Comparison of ENCODE assay signal across 10 mouse cellular contexts in the genomic region with DNA sequence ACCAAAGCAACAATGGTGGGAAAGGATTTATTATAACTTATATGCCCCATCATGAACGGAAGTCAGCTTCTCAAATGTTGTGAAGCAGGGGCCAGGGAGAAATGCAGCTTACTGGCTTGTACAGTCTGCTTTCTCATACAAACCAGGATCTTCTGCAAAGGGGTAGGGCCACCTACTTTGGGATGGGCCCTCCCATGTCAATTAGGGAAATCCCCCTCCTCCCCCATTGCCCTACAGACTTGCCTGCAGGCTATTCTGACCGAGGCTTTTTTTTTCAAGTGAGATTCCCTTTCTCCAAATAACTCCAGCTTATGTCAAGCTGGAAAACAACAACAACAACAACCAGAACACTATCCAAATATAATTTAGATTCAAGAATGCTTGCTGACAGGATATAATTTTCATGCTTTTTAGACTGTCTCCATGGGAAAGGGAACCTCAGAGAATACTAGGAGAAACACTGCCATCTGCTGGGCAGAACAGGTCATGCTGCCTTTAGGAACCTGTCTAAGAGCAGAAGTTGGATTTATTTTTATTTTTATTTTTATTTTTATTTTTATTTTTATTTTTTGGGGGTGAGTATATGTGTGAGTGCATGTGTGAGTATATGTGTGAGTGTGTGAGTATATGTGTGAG. TPM values are rescaled to one million over a fixed set of nuclear protein-coding genes. Genes with fewer than 3 reads are reported as not detected.
A peak's percentile ranks its signal among the peaks of the same experiment; 100 is the strongest.
DNase-seq lines count a peak whose midpoint lies in the region; ATAC-seq and TF ChIP-seq lines count a peak whose summit lies in the region.
"Had no signal": no experiment of that assay in that cellular context is flagged by ENCODE, and none has a peak within 500 bp of the region (broad histone marks: within the 10 kb centered on the region; RNA-seq: fewer than 3 reads in every experiment).

No protein-coding gene starts in this region.

- H3K4me3 ChIP-seq in E14TG2a.4 (replicated peaks; ENCODE audit: low read length): peak overlapping the region; percentile 30; the same call in 1 of the 2 replicates
- no peak overlapping the region for H3K4me3 ChIP-seq in forebrain, embryonic 16.5 days (replicated peaks; ENCODE audit: low read length)
- H3K4me3 ChIP-seq in liver, embryonic 15.5 days (replicated peaks): no peak overlapping the region

- H3K36me3 ChIP-seq in E14TG2a.4 (ENCODE audit: insufficient read depth, low read length): no peaks in the 10 kb centered on the region
- no peaks in the 10 kb centered on the region for H3K36me3 ChIP-seq in forebrain, embryonic 16.5 days (ENCODE audit: control insufficient read depth, insufficient read depth)
- H3K36me3 ChIP-seq in liver, embryonic 15.5 days (replicated peaks): no peaks in the 10 kb centered on the region

- peak; percentile 61 for ATAC-seq in forebrain, embryonic 16.5 days
- ATAC-seq in liver, embryonic 15.5 days (ENCODE audit: insufficient read depth): no peak

- H3K27me3 ChIP-seq in E14TG2a.4 (ENCODE audit: insufficient read depth, low read length): no peaks in the 10 kb centered on the region
- H3K27me3 ChIP-seq in forebrain, embryonic 16.5 days (replicated peaks; ENCODE audit: control insufficient read depth, insufficient read depth, low read length): no peaks in the 10 kb centered on the region
- H3K27me3 ChIP-seq in liver, embryonic 15.5 days: peaks cover 16% of the 10 kb centered on the region

- 42% methylated on average over 2 of the region's 2 CpGs for WGBS in forebrain, embryonic 16.5 days
- WGBS in liver, embryonic 15.5 days (ENCODE audit: insufficient replicate concordance): 46% methylated on average over 2 of the region's 2 CpGs

- H3K4me1 ChIP-seq in E14TG2a.4 (replicated peaks; ENCODE audit: low read depth, low read length): peaks cover 44% of the 10 kb centered on the region
- no peaks in the 10 kb centered on the region for H3K4me1 ChIP-seq in forebrain, embryonic 16.5 days (replicated peaks; ENCODE audit: control insufficient read depth, insufficient read depth, low read length)
- H3K4me1 ChIP-seq in liver, embryonic 15.5 days (replicated peaks): peaks cover 35% of the 10 kb centered on the region

- peak; percentile 78 for DNase-seq in A20 (ENCODE audit: low read depth, low spot score)
- DNase-seq in c-Kit-positive CD71-positive TER-119-positive erythroid progenitor cells, embryonic 14.5 days (ENCODE audit: low spot score): peak; percentile 86
- peak; percentile 84 for DNase-seq in kidney, postnatal 14 days
- DNase-seq in retina, postnatal 1 day: peak; percentile 81
- peak; percentile 85 for DNase-seq in thymus, postnatal 4 days

- no peak overlapping the region for H3K4me2 ChIP-seq in forebrain, embryonic 16.5 days (ENCODE audit: low read length)
- H3K4me2 ChIP-seq in liver, embryonic 15.5 days: no peak overlapping the region

- no peak overlapping the region for H3K9ac ChIP-seq in forebrain, embryonic 16.5 days (replicated peaks; ENCODE audit: low read depth, low read length)
- H3K9ac ChIP-seq in liver, embryonic 15.5 days: no peak overlapping the region

- TF ChIP-seq CTCF in E14TG2a.4 (conservative IDR thresholded peaks at IDR 0.05; ENCODE audit: low read length): peak; percentile 87

- H3K27ac ChIP-seq in forebrain, embryonic 16.5 days (ENCODE audit: low read length): no peak overlapping the region
- H3K27ac ChIP-seq in liver, embryonic 15.5 days (replicated peaks): peak overlapping the region; percentile 86

- no peaks in the 10 kb centered on the region for H3K9me3 ChIP-seq in E14TG2a.4 (ENCODE audit: low read length)
- no peaks in the 10 kb centered on the region for H3K9me3 ChIP-seq in forebrain, embryonic 16.5 days (ENCODE audit: control insufficient read depth, low read length)
- H3K9me3 ChIP-seq in liver, embryonic 15.5 days (replicated peaks): no peaks in the 10 kb centered on the region

RNA-seq across cellular contexts. Expression of a gene that starts 5.9 kb away (rescaled TPM):
- polyA plus RNA-seq in forebrain, embryonic 16.5 days (2015; fragmentation: Nextera tagmentation; extraction: Ambion mirVana): 0.68 and 1.1 TPM in 2 replicates
- 10.1 and 15.5 TPM in 2 replicates for polyA plus RNA-seq in liver, embryonic 15.5 days (2015; fragmentation: Nextera tagmentation; extraction: Ambion mirVana)

RNA-seq across cellular contexts. Expression of a gene that starts 8.3 kb away (rescaled TPM):
- 8.5 and 9.5 TPM in 2 replicates for polyA plus RNA-seq in forebrain, embryonic 16.5 days (2015; fragmentation: Nextera tagmentation; extraction: Ambion mirVana)
- polyA plus RNA-seq in liver, embryonic 15.5 days (2015; fragmentation: Nextera tagmentation; extraction: Ambion mirVana): 6.7 and 6.9 TPM in 2 replicates

RNA-seq across cellular contexts. Expression of a gene that starts 23.2 kb away (rescaled TPM):
- polyA plus RNA-seq in forebrain, embryonic 16.5 days (2015; fragmentation: Nextera tagmentation; extraction: Ambion mirVana): 16.6 and 18.0 TPM in 2 replicates
- 26.2 and 29.0 TPM in 2 replicates for polyA plus RNA-seq in liver, embryonic 15.5 days (2015; fragmentation: Nextera tagmentation; extraction: Ambion mirVana)

RNA-seq across cellular contexts. Expression of a gene that starts 37.3 kb away (rescaled TPM):
- polyA plus RNA-seq in forebrain, embryonic 16.5 days (2015; fragmentation: Nextera tagmentation; extraction: Ambion mirVana): not detected in 2 replicates
- not detected in 2 replicates for polyA plus RNA-seq in liver, embryonic 15.5 days (2015; fragmentation: Nextera tagmentation; extraction: Ambion mirVana)
- polyA plus RNA-seq: heart, embryonic 16.5 days; stomach, embryonic 16.5 days had no signal

RNA-seq across cellular contexts. Expression of a gene that starts 43.5 kb away (rescaled TPM):
- polyA plus RNA-seq in forebrain, embryonic 16.5 days (2015; fragmentation: Nextera tagmentation; extraction: Ambion mirVana): 29.4 and 32.2 TPM in 2 replicates
- polyA plus RNA-seq in liver, embryonic 15.5 days (2015; fragmentation: Nextera tagmentation; extraction: Ambion mirVana): 24.4 and 26.2 TPM in 2 replicates
